Mouse (Mus musculus): ENCODE data around the gene Tbp. TPM values are rescaled to one million over a fixed set of nuclear protein-coding genes. Genes with fewer than 3 reads are reported as not detected.
"Not testable (repeated sequence)": the region's sequence is repeated elsewhere in the genome, so short reads cannot be mapped to it uniquely, and the experiment has no call there.

The Tbp gene
- polyA plus RNA-seq, 1 experiment from 2014 or later: 22.7 TPM

DNA sequence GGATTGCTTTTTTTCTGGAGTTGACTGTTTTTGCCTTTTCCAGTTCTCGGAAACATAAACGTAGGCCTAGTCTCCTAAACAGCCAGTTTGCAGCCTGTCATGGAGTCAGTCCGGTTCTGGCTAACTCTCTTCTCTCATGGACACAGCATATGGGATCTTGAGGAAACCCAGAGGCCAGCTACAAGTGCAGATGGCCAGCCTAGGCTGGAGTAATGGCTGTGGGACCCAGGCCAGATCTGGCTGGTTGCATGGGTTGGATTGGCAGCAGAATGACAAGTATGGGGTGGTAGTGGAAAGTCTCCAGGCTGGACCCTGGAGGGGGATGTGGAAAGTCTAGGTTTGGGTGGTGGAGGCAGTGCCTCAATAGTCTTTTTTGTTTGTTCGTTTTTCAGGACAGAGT is 40.6 kb downstream of the Tbp start:
- Histone ChIP-seq H3K4me2 (no peak overlapping the region), H3K27ac (no peak overlapping the region), H3K27me3 (peaks cover 10% of the 10 kb centered on the region), H3K4me1 (replicated peaks) (peaks cover 8% of the 10 kb centered on the region), H3K36me3 (no peaks in the 10 kb centered on the region), H3K9ac (no peak overlapping the region), H3K9me3 (replicated peaks) (no peaks in the 10 kb centered on the region), H3K4me3 (no peak overlapping the region)
- WGBS: 71% methylated on average over 4 of the region's 4 CpGs
- no peak for ATAC-seq (replicated peaks; ENCODE audit: insufficient number of reproducible peaks, insufficient read depth, low FRiP score, low read depth)

DNA sequence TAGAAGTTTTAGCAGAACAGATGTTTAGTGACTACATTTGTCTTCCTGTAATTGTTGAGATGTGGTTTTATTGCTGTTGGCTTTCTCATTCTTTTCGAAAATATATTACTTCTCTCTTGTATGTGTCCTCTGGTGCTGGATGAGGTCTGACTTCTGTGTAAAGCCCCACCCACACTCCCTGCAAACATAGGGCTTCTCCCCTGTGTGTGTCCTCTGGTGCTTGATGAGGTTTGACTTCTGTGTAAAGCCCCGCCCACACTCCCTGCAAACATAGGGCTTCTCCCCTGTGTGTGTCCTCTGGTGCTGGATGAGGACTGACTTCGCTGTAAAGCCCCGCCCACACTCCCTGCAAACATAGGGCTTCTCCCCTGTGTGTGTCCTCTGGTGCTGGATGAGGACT is 44.2 kb downstream of the Tbp start:
- H3K27me3 ChIP-seq; ATAC-seq (replicated peaks; ENCODE audit: insufficient number of reproducible peaks, insufficient read depth, low FRiP score, low read depth); H3K9me3 ChIP-seq (replicated peaks); H3K4me1 ChIP-seq (replicated peaks); H3K36me3 ChIP-seq; H3K4me2 ChIP-seq; H3K9ac ChIP-seq; H3K4me3 ChIP-seq; H3K27ac ChIP-seq: not testable (repeated sequence)
- 54% methylated on average over 4 of the region's 4 CpGs for WGBS

GRCm38 (mm10) chr17:15546440-15546839 is 46.8 kb downstream of the Tbp start:
- Histone ChIP-seq H3K27ac (no peak overlapping the region), H3K36me3 (no peaks in the 10 kb centered on the region), H3K4me1 (replicated peaks) (no peaks in the 10 kb centered on the region), H3K9ac (no peak overlapping the region), H3K4me3 (no peak overlapping the region), H3K27me3 (no peaks in the 10 kb centered on the region), H3K4me2 (no peak overlapping the region), H3K9me3 (replicated peaks) (no peaks in the 10 kb centered on the region)
- ATAC-seq (replicated peaks; ENCODE audit: insufficient number of reproducible peaks, insufficient read depth, low FRiP score, low read depth): no peak
- 71% methylated on average over 4 of the region's 4 CpGs for WGBS

- Histone ChIP-seq H3K36me3 (no peaks in the 10 kb centered on the region), H3K9ac (no peak overlapping the region), H3K27ac (no peak overlapping the region), H3K4me2 (no peak overlapping the region), H3K9me3 (replicated peaks) (no peaks in the 10 kb centered on the region), H3K27me3 (no peaks in the 10 kb centered on the region), H3K4me1 (replicated peaks) (no peaks in the 10 kb centered on the region), H3K4me3 (no peak overlapping the region)
- WGBS: 70% methylated on average over 1 of the region's 1 CpGs
- ATAC-seq (replicated peaks; ENCODE audit: insufficient number of reproducible peaks, insufficient read depth, low FRiP score, low read depth): no peak
Observed at GRCm38 (mm10) chr17:15549713-15550112, 50.0 kb downstream of the Tbp start.

DNA sequence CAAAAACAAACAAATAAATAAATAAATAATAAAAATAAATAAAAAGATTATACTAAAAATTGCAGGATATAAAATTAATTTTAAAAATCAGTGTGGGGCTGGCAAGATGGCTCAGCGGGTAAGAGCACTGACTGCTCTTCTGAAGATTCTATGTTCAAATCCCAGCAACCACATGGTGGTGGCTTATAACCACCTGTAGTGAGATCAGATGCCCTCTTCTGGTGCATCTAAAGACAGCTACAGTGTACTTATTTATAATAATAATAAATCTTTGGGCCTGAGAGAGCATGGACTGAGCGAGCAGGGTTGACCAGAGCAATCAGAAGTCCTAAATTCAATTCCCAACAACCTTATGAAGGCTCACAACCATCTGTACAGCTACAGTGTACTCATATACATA is 60.3 kb downstream of the Tbp start:
- ATAC-seq (replicated peaks; ENCODE audit: insufficient number of reproducible peaks, insufficient read depth, low FRiP score, low read depth): no peak
- no peak overlapping the region for H3K4me3 ChIP-seq
- peaks cover 6% of the 10 kb centered on the region; the same call in 1 of the 2 replicates for H3K4me1 ChIP-seq (replicated peaks)
- H3K36me3 ChIP-seq: no peaks in the 10 kb centered on the region
- no peak overlapping the region for H3K9ac ChIP-seq
- WGBS: 86% methylated on average over 2 of the region's 2 CpGs
- H3K4me2 ChIP-seq: no peak overlapping the region
- no peaks in the 10 kb centered on the region for H3K9me3 ChIP-seq (replicated peaks)
- H3K27ac ChIP-seq: no peak overlapping the region
- H3K27me3 ChIP-seq: no peaks in the 10 kb centered on the region

- peak; percentile 99 for ATAC-seq (replicated peaks; ENCODE audit: insufficient number of reproducible peaks, insufficient read depth, low FRiP score, low read depth)
- Histone ChIP-seq H3K4me3 (peak within 1 kb of the TSS; percentile 66), H3K9ac (peak within 1 kb of the TSS; percentile 70), H3K27ac (peak within 1 kb of the TSS; percentile 98), H3K36me3 (no peaks in the 10 kb centered on the region), H3K9me3 (replicated peaks) (no peaks in the 10 kb centered on the region), H3K27me3 (no peaks in the 10 kb centered on the region), H3K4me2 (peak within 1 kb of the TSS; percentile 85), H3K4me1 (replicated peaks) (peaks cover 6% of the 10 kb centered on the region; the same call in 1 of the 2 replicates)
- WGBS: under 1% methylated on average over 43 of the region's 43 CpGs
Observed at GRCm38 (mm10) chr17:15564014-15564927, 64.6 kb downstream of the Tbp start, which contains the start of gene Prdm9. Gene Prdm9, minus strand, starts transcription at chr17:15564354.

GRCm38 (mm10) chr17:15564928-15565300 is 65.2 kb downstream of the Tbp start:
- Histone ChIP-seq H3K9ac (no peak overlapping the region), H3K4me3 (peak overlapping the region; percentile 66)
- 39% methylated on average over 12 of the region's 12 CpGs for WGBS

DNA sequence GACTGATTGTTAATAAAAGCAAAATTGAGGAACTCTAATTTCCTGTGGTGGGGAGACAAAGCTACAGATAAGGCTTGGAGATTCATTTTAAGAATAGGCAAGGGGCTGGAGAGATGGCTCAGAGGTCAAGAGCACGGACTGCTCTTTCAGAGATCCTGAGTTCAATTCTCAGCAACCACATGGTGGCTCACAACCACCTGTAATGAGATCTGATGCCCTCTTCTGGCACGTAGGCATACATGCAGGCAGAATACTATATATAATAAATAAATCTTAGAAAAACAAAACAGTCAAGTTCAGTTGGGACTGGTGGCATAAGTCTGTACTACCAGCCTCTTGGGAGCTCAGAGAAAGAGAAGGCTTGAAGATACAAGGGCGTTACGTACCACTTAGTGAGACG is 67.2 kb downstream of the Tbp start:
- H3K9me3 ChIP-seq (replicated peaks): no peaks in the 10 kb centered on the region
- WGBS: 78% methylated on average over 5 of the region's 5 CpGs

More at GRCm38 (mm10) chr17:15564928-15565300, 65.2 kb downstream of the Tbp start:
- Histone ChIP-seq H3K4me1 (replicated peaks) (peaks cover 6% of the 10 kb centered on the region; the same call in 1 of the 2 replicates), H3K27ac (no peak overlapping the region), H3K36me3 (no peaks in the 10 kb centered on the region), H3K4me2 (peak overlapping the region; percentile 70), H3K9me3 (replicated peaks) (no peaks in the 10 kb centered on the region), H3K27me3 (no peaks in the 10 kb centered on the region)
- no peak for ATAC-seq (replicated peaks; ENCODE audit: insufficient number of reproducible peaks, insufficient read depth, low FRiP score, low read depth)

DNA sequence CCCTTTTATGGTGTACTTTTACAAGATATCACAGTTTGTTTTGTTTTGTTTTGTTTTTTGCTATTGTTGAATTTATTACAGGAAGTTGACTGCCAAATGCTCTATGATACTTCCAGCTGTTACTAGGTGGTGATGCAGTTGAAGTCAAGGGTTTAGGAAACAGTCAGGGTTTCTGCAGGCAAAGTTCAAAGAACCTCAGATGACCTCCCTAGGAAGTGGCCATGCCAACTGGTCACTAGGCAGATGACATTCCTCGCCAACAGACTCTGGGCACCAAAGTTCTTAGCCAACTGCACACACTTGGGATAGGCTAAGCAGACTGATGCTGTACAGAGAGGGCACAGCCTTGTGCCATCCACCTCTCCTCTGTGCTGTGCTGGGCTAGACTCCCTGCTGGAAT is 75.4 kb downstream of the Tbp start:
- Histone ChIP-seq H3K4me2 (no peak overlapping the region), H3K27me3 (no peaks in the 10 kb centered on the region; the same call in 1 of the 2 replicates), H3K9ac (no peak overlapping the region), H3K9me3 (replicated peaks) (no peaks in the 10 kb centered on the region), H3K4me1 (replicated peaks) (peaks cover 2% of the 10 kb centered on the region; the same call in 1 of the 2 replicates), H3K4me3 (no peak overlapping the region), H3K27ac (no peak overlapping the region), H3K36me3 (no peaks in the 10 kb centered on the region)
- 67% methylated on average over 1 of the region's 1 CpGs for WGBS
- no peak for ATAC-seq (replicated peaks; ENCODE audit: insufficient number of reproducible peaks, insufficient read depth, low FRiP score, low read depth)

More for the DNA sequence above, 67.2 kb downstream of the Tbp start:
- Histone ChIP-seq H3K9ac (no peak overlapping the region), H3K4me2 (no peak overlapping the region), H3K4me3 (no peak overlapping the region), H3K4me1 (replicated peaks) (peaks cover 6% of the 10 kb centered on the region; the same call in 1 of the 2 replicates), H3K27ac (no peak overlapping the region), H3K36me3 (no peaks in the 10 kb centered on the region), H3K27me3 (no peaks in the 10 kb centered on the region)
- ATAC-seq (replicated peaks; ENCODE audit: insufficient number of reproducible peaks, insufficient read depth, low FRiP score, low read depth): no peak

GRCm38 (mm10) chr17:15577291-15577694 is 77.6 kb downstream of the Tbp start:
- no peaks in the 10 kb centered on the region for H3K36me3 ChIP-seq
- H3K4me1 ChIP-seq (replicated peaks): peaks cover 2% of the 10 kb centered on the region; the same call in 1 of the 2 replicates
- H3K4me3 ChIP-seq: peak overlapping the region; percentile 39
- WGBS: under 1% methylated on average over 32 of the region's 32 CpGs
- H3K4me2 ChIP-seq: peak overlapping the region; percentile 67
- H3K27ac ChIP-seq: no peak overlapping the region
- no peaks in the 10 kb centered on the region; the same call in 1 of the 2 replicates for H3K27me3 ChIP-seq
- H3K9ac ChIP-seq: 0 out of 2 replicates have a peak overlapping the region, but pooled peaks have one; percentile 14
- no peak; the same call in 1 of the 2 replicates for ATAC-seq (replicated peaks; ENCODE audit: insufficient number of reproducible peaks, insufficient read depth, low FRiP score, low read depth)
- H3K9me3 ChIP-seq (replicated peaks): no peaks in the 10 kb centered on the region
